Mouse (Mus musculus): ENCODE measurements around the gene Marc1. TPM values are rescaled to one million over a fixed set of nuclear protein-coding genes. Genes with fewer than 3 reads are reported as not detected.
A peak's percentile ranks its signal among the peaks of the same experiment; 100 is the strongest.

Marc1 gene
- polyA plus RNA-seq, 1 experiment, result 13.6 TPM

DNA sequence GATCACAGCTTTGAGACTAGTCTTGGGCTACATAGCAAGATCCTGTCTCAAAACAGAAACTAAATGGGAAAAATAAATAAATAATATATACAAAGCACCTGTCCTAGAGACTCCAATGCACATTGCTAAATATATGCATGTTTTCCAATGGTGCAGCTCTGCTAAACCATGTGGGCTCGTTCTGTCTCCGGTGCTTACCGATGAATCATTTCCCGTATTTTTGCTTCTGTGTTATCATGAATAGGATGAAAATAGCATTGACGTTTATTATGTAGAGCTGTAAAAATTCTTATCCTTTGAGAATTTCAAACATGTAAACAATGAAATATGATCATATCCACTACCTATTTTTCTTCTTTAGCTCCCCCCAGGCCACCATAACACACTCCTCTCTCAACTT lies 58.4 kb downstream of the Marc1 start:
- H3K4me1 ChIP-seq (ENCODE audit: control insufficient read depth, insufficient read depth, insufficient read length, low read length), result peaks cover 10% of the 10 kb centered on the region
- no peak overlapping the region for H3K27ac ChIP-seq (replicated peaks; ENCODE audit: low read depth, low read length)
- H3K4me3 ChIP-seq (ENCODE audit: insufficient read depth, low read depth, low read length), result no peak overlapping the region

DNA sequence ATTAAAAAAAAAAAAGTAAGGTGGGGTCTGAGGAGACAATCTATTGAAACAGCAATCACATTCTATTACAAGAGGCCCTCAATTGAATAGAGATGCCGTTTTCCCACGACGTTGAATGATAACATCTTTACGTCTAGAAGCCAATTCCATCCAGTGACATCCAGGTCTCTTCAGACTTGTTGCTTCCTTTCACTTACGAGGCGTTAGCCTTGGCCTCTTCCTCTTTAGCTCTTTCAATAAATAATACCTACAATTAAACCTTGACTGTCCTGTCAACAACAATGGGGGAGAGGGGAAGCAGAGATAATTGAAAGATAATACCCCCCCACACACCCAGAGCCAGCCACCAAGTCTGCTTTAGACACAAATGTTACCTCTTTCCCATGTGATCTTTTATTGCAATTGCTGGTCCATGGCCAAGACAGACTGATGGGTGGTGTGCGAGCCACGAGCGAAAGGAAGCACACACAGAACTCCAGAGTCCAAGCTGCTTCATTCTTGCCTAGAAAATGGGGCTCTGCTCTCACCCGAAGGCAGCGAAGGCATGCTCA lies 60.9 kb downstream of the Marc1 start:
- Histone ChIP-seq H3K27ac (replicated peaks; ENCODE audit: low read depth, low read length) (peak overlapping the region; percentile 26; the same call in 1 of the 2 replicates), H3K4me1 (ENCODE audit: control insufficient read depth, insufficient read depth, insufficient read length, low read length) (peaks cover 12% of the 10 kb centered on the region), H3K4me3 (ENCODE audit: insufficient read depth, low read depth, low read length) (no peak overlapping the region)

DNA sequence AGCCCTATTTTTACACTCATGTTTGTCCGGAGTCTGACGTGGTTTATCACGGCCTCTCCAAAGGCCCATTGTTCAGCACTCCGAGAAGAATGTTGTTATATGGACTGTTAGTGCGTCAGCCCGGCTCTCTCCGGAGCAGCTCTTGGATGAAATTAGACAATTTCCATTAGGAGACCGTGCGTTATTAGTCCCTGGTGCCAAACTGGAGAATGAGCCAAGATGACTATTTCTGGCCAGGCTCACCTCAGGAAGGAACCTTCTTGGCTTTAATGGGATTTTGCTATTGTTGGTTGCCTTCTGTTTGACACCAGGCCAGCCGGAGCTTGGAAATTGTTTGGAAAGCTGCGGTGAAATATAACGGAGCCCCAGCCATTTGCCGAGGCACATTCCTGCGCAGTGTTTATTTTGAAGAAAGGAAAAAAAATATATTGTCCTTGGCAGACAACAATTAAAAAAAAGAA lies 62.4 kb downstream of the Marc1 start:
- no peak overlapping the region for H3K4me3 ChIP-seq (ENCODE audit: insufficient read depth, low read depth, low read length)
- H3K27ac ChIP-seq (replicated peaks; ENCODE audit: low read depth, low read length), result peak overlapping the region; percentile 48; the same call in 1 of the 2 replicates
- peaks cover 12% of the 10 kb centered on the region for H3K4me1 ChIP-seq (ENCODE audit: control insufficient read depth, insufficient read depth, insufficient read length, low read length)

DNA sequence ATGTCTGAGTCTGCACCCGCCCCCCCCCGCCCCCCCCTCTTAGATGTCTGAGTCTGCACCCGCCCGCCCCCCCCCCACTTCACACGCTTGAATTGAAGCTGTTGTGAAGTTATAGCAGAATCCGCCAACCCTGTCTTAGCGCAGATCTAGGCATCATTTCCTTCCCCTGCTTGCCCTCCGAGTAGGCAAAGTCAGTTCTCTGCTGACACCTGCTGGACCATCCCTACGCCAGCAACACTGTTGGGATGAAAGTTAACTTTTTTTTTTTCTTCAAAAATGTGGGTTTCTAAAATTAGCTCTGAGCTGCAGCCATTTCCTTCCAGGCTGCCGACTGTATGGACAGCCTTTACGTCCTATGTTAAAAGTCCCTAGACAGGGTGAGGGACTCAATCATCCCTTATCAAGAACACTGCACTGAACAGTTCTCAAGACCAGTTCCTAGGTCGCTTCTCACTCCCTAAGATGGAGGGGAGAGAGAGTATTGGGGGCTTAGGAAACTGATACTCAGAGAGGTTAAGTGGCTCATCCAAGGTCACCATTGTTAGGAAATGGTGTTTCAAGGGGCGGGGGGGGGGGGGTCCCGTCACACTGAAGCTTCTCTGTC lies 73.1 kb downstream of the Marc1 start:
- Histone ChIP-seq H3K4me3 (ENCODE audit: insufficient read depth, low read depth, low read length) (no peak overlapping the region), H3K4me1 (ENCODE audit: control insufficient read depth, insufficient read depth, insufficient read length, low read length) (peaks cover 3% of the 10 kb centered on the region; the same call in 1 of the 2 replicates), H3K27ac (replicated peaks; ENCODE audit: low read depth, low read length) (no peak overlapping the region)

DNA sequence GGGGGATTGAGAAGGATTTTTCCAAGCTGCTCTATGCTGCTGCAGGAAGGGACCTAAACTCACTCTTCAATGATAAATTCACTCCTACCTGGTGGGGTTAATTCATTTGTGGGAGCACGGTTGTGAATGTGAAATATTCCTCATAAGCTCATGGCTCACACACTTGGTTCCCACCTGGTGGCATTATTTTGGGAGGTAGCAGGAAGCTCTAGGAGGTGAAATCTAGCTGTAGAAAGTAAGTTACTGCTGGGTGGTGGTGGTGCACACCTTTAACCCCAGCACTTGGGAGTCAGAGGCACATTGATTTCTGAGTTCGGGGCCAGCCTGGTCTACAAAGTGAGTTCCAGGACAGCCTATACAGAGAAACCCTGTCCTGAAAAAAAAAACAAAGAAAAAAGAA lies 73.9 kb downstream of the Marc1 start:
- Histone ChIP-seq H3K4me3 (ENCODE audit: insufficient read depth, low read depth, low read length) (no peak overlapping the region), H3K4me1 (ENCODE audit: control insufficient read depth, insufficient read depth, insufficient read length, low read length) (peaks cover 3% of the 10 kb centered on the region; the same call in 1 of the 2 replicates), H3K27ac (replicated peaks; ENCODE audit: low read depth, low read length) (no peak overlapping the region)

Other genes starting within 250 kb of the Marc1 start
- gene Hlx, start 78.7 kb downstream of the Marc1 start, polyA plus RNA-seq (2012; ENCODE audit: insufficient read depth, insufficient read length, missing spikeins), result 11.3 and 15.9 TPM in 2 replicates
- 234 and 326 TPM in 2 replicates for gene Marc2, start 35.1 kb upstream of the Marc1 start, polyA plus RNA-seq (2012; ENCODE audit: insufficient read depth, insufficient read length, missing spikeins)
- gene C130074G19Rik, start 71.9 kb upstream of the Marc1 start, polyA plus RNA-seq (2012; ENCODE audit: insufficient read depth, insufficient read length, missing spikeins), result 86.6 and 95.5 TPM in 2 replicates
- gene Mark1, start 188.3 kb upstream of the Marc1 start, polyA plus RNA-seq (2012; ENCODE audit: insufficient read depth, insufficient read length, missing spikeins), result 2.3 and 4.1 TPM in 2 replicates

Data from brown adipose tissue, adult 24 weeks (tissue).